Mouse (Mus musculus) testis, adult 2 months (tissue): ENCODE measurements around the gene Agfg1.

ENCODE experiments used
- CTCF ChIP-seq: fragments of 200-500 bp; IDR thresholded peaks from 2 replicates; pipeline ENCODE4 v1.5.1; 2012; ENCODE audit warnings: low read depth, mild to moderate bottlenecking, inconsistent platforms, low read length, moderate library complexity; ENCODE audit not compliant: control insufficient read depth, insufficient read depth, insufficient replicate concordance
- POLR2A ChIP-seq: fragments of 200-500 bp; IDR thresholded peaks from 2 replicates; pipeline ENCODE4 v1.6.1; 2012; ENCODE audit warnings: low read depth, mild to moderate bottlenecking, inconsistent platforms, low read length, moderate library complexity; ENCODE audit not compliant: control insufficient read depth

GRCm38 (mm10) chr1:82798304-82798703, 41.0 kb upstream of the Agfg1 start:
- TF ChIP-seq CTCF (no peak), POLR2A (no peak)
